Mouse (Mus musculus): ENCODE measurements at regions not wholly inside any gene's neighbourhood (a gene's known extent, or its start where the extent isn't known, plus 50 kb on each side); places are given as distances from the start of the nearest gene placed in this dataset.
"Not testable (repeated sequence)": the region's sequence is repeated elsewhere in the genome, so short reads cannot be mapped to it uniquely, and the experiment has no call there.

GRCm38 (mm10) chr5:101365364-101365763 lies 299.4 kb downstream of the Nkx6-1 start:
- DNase-seq (ENCODE audit: low read depth) = peak; percentile 84
- TF ChIP-seq POLR2A (IDR thresholded peaks at IDR 0.05; ENCODE audit: borderline replicate concordance, extremely low read depth, insufficient read depth, insufficient read length, poor library complexity, severe bottlenecking) (no peak), CTCF (IDR thresholded peaks at IDR 0.05; ENCODE audit: borderline replicate concordance, extremely low read depth, insufficient read depth, insufficient read length) (peak; percentile 81)

GRCm38 (mm10) chr5:101359986-101360385 lies 304.8 kb downstream of the Nkx6-1 start:
- DNase-seq (ENCODE audit: low read depth) = no peak
- no peak for TF ChIP-seq POLR2A (IDR thresholded peaks at IDR 0.05; ENCODE audit: borderline replicate concordance, extremely low read depth, insufficient read depth, insufficient read length, poor library complexity, severe bottlenecking)
- no peak for TF ChIP-seq CTCF (IDR thresholded peaks at IDR 0.05; ENCODE audit: borderline replicate concordance, extremely low read depth, insufficient read depth, insufficient read length)

GRCm38 (mm10) chr5:101345406-101345805 lies 319.4 kb downstream of the Nkx6-1 start:
- DNase-seq (ENCODE audit: low read depth) = no peak
- TF ChIP-seq POLR2A (IDR thresholded peaks at IDR 0.05; ENCODE audit: borderline replicate concordance, extremely low read depth, insufficient read depth, insufficient read length, poor library complexity, severe bottlenecking) (no peak), CTCF (IDR thresholded peaks at IDR 0.05; ENCODE audit: borderline replicate concordance, extremely low read depth, insufficient read depth, insufficient read length) (no peak)

- DNase-seq (ENCODE audit: low read depth) = not testable (repeated sequence)
Measured at GRCm38 (mm10) chr5:101336361-101336760, 328.4 kb downstream of the Nkx6-1 start.

- no peak for DNase-seq (ENCODE audit: low read depth)
- no peak for TF ChIP-seq CTCF (IDR thresholded peaks at IDR 0.05; ENCODE audit: borderline replicate concordance, extremely low read depth, insufficient read depth, insufficient read length)
- no peak for TF ChIP-seq POLR2A (IDR thresholded peaks at IDR 0.05; ENCODE audit: borderline replicate concordance, extremely low read depth, insufficient read depth, insufficient read length, poor library complexity, severe bottlenecking)
Measured at GRCm38 (mm10) chr5:101331825-101332224, 333.0 kb downstream of the Nkx6-1 start.

- no peak for DNase-seq (ENCODE audit: low read depth)
- TF ChIP-seq POLR2A (IDR thresholded peaks at IDR 0.05; ENCODE audit: borderline replicate concordance, extremely low read depth, insufficient read depth, insufficient read length, poor library complexity, severe bottlenecking) (no peak), CTCF (IDR thresholded peaks at IDR 0.05; ENCODE audit: borderline replicate concordance, extremely low read depth, insufficient read depth, insufficient read length) (no peak)
Measured at GRCm38 (mm10) chr5:101326122-101326521, 338.7 kb downstream of the Nkx6-1 start.

- peak; percentile 71 for DNase-seq (ENCODE audit: low read depth)
- TF ChIP-seq CTCF (IDR thresholded peaks at IDR 0.05; ENCODE audit: borderline replicate concordance, extremely low read depth, insufficient read depth, insufficient read length) (no peak), POLR2A (IDR thresholded peaks at IDR 0.05; ENCODE audit: borderline replicate concordance, extremely low read depth, insufficient read depth, insufficient read length, poor library complexity, severe bottlenecking) (no peak)
Measured at GRCm38 (mm10) chr5:101323041-101323950, 341.5 kb downstream of the Nkx6-1 start.

GRCm38 (mm10) chr5:101299986-101300385 lies 364.8 kb downstream of the Nkx6-1 start:
- no peak for DNase-seq (ENCODE audit: low read depth)

GRCm38 (mm10) chr5:101298411-101298810 lies 366.4 kb downstream of the Nkx6-1 start:
- no peak for DNase-seq (ENCODE audit: low read depth)
- no peak for TF ChIP-seq POLR2A (IDR thresholded peaks at IDR 0.05; ENCODE audit: borderline replicate concordance, extremely low read depth, insufficient read depth, insufficient read length, poor library complexity, severe bottlenecking)
- TF ChIP-seq CTCF (IDR thresholded peaks at IDR 0.05; ENCODE audit: borderline replicate concordance, extremely low read depth, insufficient read depth, insufficient read length) = no peak

More at GRCm38 (mm10) chr5:101299986-101300385, 364.8 kb downstream of the Nkx6-1 start:
- TF ChIP-seq POLR2A (IDR thresholded peaks at IDR 0.05; ENCODE audit: borderline replicate concordance, extremely low read depth, insufficient read depth, insufficient read length, poor library complexity, severe bottlenecking) (no peak), CTCF (IDR thresholded peaks at IDR 0.05; ENCODE audit: borderline replicate concordance, extremely low read depth, insufficient read depth, insufficient read length) (no peak)

- no peak for DNase-seq (ENCODE audit: low read depth)
- TF ChIP-seq CTCF (IDR thresholded peaks at IDR 0.05; ENCODE audit: borderline replicate concordance, extremely low read depth, insufficient read depth, insufficient read length) (no peak), POLR2A (IDR thresholded peaks at IDR 0.05; ENCODE audit: borderline replicate concordance, extremely low read depth, insufficient read depth, insufficient read length, poor library complexity, severe bottlenecking) (no peak)
Measured at GRCm38 (mm10) chr5:101297511-101298102, 367.2 kb downstream of the Nkx6-1 start.

GRCm38 (mm10) chr5:101295941-101296340 lies 368.9 kb downstream of the Nkx6-1 start:
- peak; percentile 61 for DNase-seq (ENCODE audit: low read depth)
- TF ChIP-seq POLR2A (IDR thresholded peaks at IDR 0.05; ENCODE audit: borderline replicate concordance, extremely low read depth, insufficient read depth, insufficient read length, poor library complexity, severe bottlenecking) = no peak
- TF ChIP-seq CTCF (IDR thresholded peaks at IDR 0.05; ENCODE audit: borderline replicate concordance, extremely low read depth, insufficient read depth, insufficient read length) = no peak

GRCm38 (mm10) chr5:101294031-101294430 lies 370.8 kb downstream of the Nkx6-1 start:
- TF ChIP-seq POLR2A (IDR thresholded peaks at IDR 0.05; ENCODE audit: borderline replicate concordance, extremely low read depth, insufficient read depth, insufficient read length, poor library complexity, severe bottlenecking) (no peak), CTCF (IDR thresholded peaks at IDR 0.05; ENCODE audit: borderline replicate concordance, extremely low read depth, insufficient read depth, insufficient read length) (no peak)
- DNase-seq (ENCODE audit: low read depth) = peak; percentile 27

Measured in brain, embryonic 14.5 days (tissue).